Mouse (Mus musculus): ENCODE data around the gene Tagln3.

- TF ChIP-seq CTCF (IDR thresholded peaks at IDR 0.05; ENCODE audit: low read depth) (no peak), EP300 (optimal IDR thresholded peaks at IDR 0.05) (no peak)
These were observed 33.1 kb upstream of the Tagln3 start for GRCm38 (mm10) chr16:45757421-45758078.
